Comparison of ENCODE assay signal across 26 mouse cellular contexts in genomic region chr2:7378736-7379135, GRCm38 (mm10).
DNase-seq lines count a peak whose midpoint lies in the region; ATAC-seq and TF ChIP-seq lines count a peak whose summit lies in the region.
"Had no signal": no experiment of that assay in that cellular context is flagged by ENCODE, and none has a peak within 500 bp of the region (broad histone marks: within the 10 kb centered on the region; RNA-seq: fewer than 3 reads in every experiment).

No protein-coding gene starts in this region.

- H3K9me3 ChIP-seq in heart, embryonic 16.5 days (replicated peaks; ENCODE audit: control insufficient read depth, low read length) = no peaks in the 10 kb centered on the region
- H3K9me3 ChIP-seq in heart, embryonic 10.5 days = no peaks in the 10 kb centered on the region
- H3K9me3 ChIP-seq: embryonic facial prominence, embryonic 13.5 days; forebrain, embryonic 10.5 days; forebrain, embryonic 13.5 days; G1E; heart, embryonic 12.5 days; hindbrain, embryonic 12.5 days; hindbrain, embryonic 15.5 days had no signal

- intact Hi-C loops in left cerebral cortex, adult 2 months (cut with DNase I) = no loop called here
- intact Hi-C loops in left cerebral cortex, postnatal 10 days (cut with DNase I) = no loop called here

- H3K4me1 ChIP-seq in heart, embryonic 16.5 days (ENCODE audit: control insufficient read depth, insufficient read depth, low read length) = peaks cover 11% of the 10 kb centered on the region
- peaks cover 6% of the 10 kb centered on the region for H3K4me1 ChIP-seq in heart, embryonic 10.5 days
- H3K4me1 ChIP-seq: embryonic facial prominence, embryonic 13.5 days; forebrain, embryonic 13.5 days; hindbrain, embryonic 12.5 days; hindbrain, embryonic 15.5 days had no signal

- H3K4me2 ChIP-seq in heart, embryonic 16.5 days (ENCODE audit: low read depth, low read length) = no peak overlapping the region
- H3K4me2 ChIP-seq: embryonic facial prominence, embryonic 13.5 days; forebrain, embryonic 13.5 days; heart, embryonic 12.5 days; hindbrain, embryonic 12.5 days; hindbrain, embryonic 15.5 days had no signal

- DNase-seq in frontal cortex, adult 2 months (ENCODE audit: extremely low spot score in 1 of 2, low spot score in 1 of 2) = no peak
- no peak for DNase-seq in heart, embryonic 10.5 days (ENCODE audit: low spot score)
- DNase-seq in left cerebral cortex, adult 2 months (ENCODE audit: extremely low spot score in 1 of 2, low spot score in 2 of 2) = no peak
- no peak for DNase-seq in left cerebral cortex, postnatal 10 days (ENCODE audit: extremely low spot score in 1 of 2, low spot score in 2 of 2)
- DNase-seq: adrenal gland, postnatal 10 days; adrenal gland, postnatal 36 days; B cell, adult 2 months; cerebellum, adult 11 months; cerebellum, adult 2 months; cerebellum, adult 9-11 months; cerebellum, postnatal 25 days; gastrocnemius, postnatal 25 days; kidney, adult 2 months had no signal

- no peak for TF ChIP-seq CTCF in left cerebral cortex, adult 2 months (IDR thresholded peaks at IDR 0.05)

- WGBS in heart, embryonic 16.5 days = 8% methylated on average over 1 of the region's 1 CpGs
- WGBS in heart, embryonic 10.5 days = 35% methylated on average over 1 of the region's 1 CpGs

- H3K27me3 ChIP-seq in heart, embryonic 16.5 days (ENCODE audit: control insufficient read depth, insufficient read depth, low read length) = no peaks in the 10 kb centered on the region
- H3K27me3 ChIP-seq in heart, embryonic 10.5 days (ENCODE audit: insufficient read depth, poor library complexity, severe bottlenecking) = no peaks in the 10 kb centered on the region
- H3K27me3 ChIP-seq: CH12.LX; embryonic facial prominence, embryonic 13.5 days; forebrain, embryonic 13.5 days; heart, embryonic 12.5 days; hindbrain, embryonic 12.5 days; hindbrain, embryonic 15.5 days; Patski had no signal

- no peaks in the 10 kb centered on the region for H3K36me3 ChIP-seq in heart, embryonic 16.5 days (ENCODE audit: control insufficient read depth, insufficient read depth)
- no peaks in the 10 kb centered on the region for H3K36me3 ChIP-seq in heart, embryonic 10.5 days
- H3K36me3 ChIP-seq: embryonic facial prominence, embryonic 13.5 days; forebrain, embryonic 10.5 days; G1E; heart, embryonic 12.5 days; hindbrain, embryonic 12.5 days; hindbrain, embryonic 15.5 days had no signal

- H3K9ac ChIP-seq in heart, embryonic 16.5 days (ENCODE audit: low read length) = no peak overlapping the region
- H3K9ac ChIP-seq: embryonic facial prominence, embryonic 13.5 days; forebrain, embryonic 13.5 days; heart, embryonic 12.5 days; hindbrain, embryonic 12.5 days; hindbrain, embryonic 15.5 days had no signal

- peak; percentile 74 for ATAC-seq in frontal cortex, adult (ENCODE audit: low TSS enrichment)
- ATAC-seq in heart, embryonic 16.5 days (replicated peaks; ENCODE audit: extremely low read depth, insufficient read depth, low FRiP score) = no peak
- ATAC-seq: forebrain, embryonic 13.5 days; forebrain, embryonic 16.5 days; intestine, postnatal 0 days; Patski had no signal

- H3K4me3 ChIP-seq in heart, embryonic 16.5 days (ENCODE audit: low read length) = no peak overlapping the region
- H3K4me3 ChIP-seq in heart, embryonic 10.5 days = no peak overlapping the region
- no peak overlapping the region for H3K4me3 ChIP-seq in left cerebral cortex, adult 2 months
- H3K4me3 ChIP-seq: embryonic facial prominence, embryonic 13.5 days; forebrain, embryonic 10.5 days; forebrain, embryonic 13.5 days; heart, embryonic 12.5 days; hindbrain, embryonic 12.5 days; hindbrain, embryonic 15.5 days had no signal

- peak overlapping the region; percentile 42; the same call in 1 of the 2 replicates for H3K27ac ChIP-seq in heart, embryonic 16.5 days (ENCODE audit: low read length)
- H3K27ac ChIP-seq in heart, embryonic 10.5 days = no peak overlapping the region
- peak overlapping the region; percentile 79 for H3K27ac ChIP-seq in left cerebral cortex, adult 2 months
- H3K27ac ChIP-seq: embryonic facial prominence, embryonic 13.5 days; forebrain, embryonic 10.5 days; forebrain, embryonic 13.5 days; hindbrain, embryonic 12.5 days; hindbrain, embryonic 15.5 days had no signal
